Mouse (Mus musculus): ENCODE results near the gene Gm17026.
"Not testable (repeated sequence)": the region's sequence is repeated elsewhere in the genome, so short reads cannot be mapped to it uniquely, and the experiment has no call there.

DNA sequence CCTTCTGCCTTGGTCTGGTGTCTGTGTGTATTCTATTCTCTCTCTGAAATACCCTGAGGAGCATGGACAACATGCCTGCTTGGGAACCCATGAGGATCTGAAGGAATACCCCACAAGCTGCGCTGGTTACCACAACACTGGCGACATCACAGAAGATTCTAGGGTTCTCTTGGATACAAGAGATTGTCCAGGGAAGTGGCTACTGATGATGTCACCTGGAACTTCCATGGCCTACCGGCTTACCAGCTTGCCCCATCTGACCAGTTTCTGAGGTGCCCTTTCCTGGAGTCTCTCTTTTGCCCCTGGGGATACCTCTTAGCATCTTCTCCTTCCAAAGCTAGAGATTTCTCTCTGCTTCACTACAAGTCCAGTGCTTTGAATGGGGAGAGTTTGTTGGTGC, at the start of gene Gm17026:
- TF ChIP-seq GATA1, TAL1 (IDR thresholded peaks at IDR 0.05; ENCODE audit: low read length): not testable (repeated sequence)
